Mouse (Mus musculus) MEL (cell line): ENCODE results near the gene Rab21. TPM values are rescaled to one million over a fixed set of nuclear protein-coding genes. Genes with fewer than 3 reads are reported as not detected.

Experiments
- DNase-seq: peaks from one replicate; pipeline ENCODE4 v3.0.0; 2011; ENCODE audit warnings: low read depth, low spot score
- H3K27ac ChIP-seq: 2 replicates; pipeline ENCODE4 v1.5.1; 2012; ENCODE audit warnings: low read depth, mild to moderate bottlenecking, control low read depth, low read length, moderate library complexity; ENCODE audit not compliant: control insufficient read depth
- H3K27me3 ChIP-seq, 2 experiments: fragments of 150-350 bp in 1 of 2; sonication (generic) in 1 of 2; 2 replicates each; pipeline ENCODE4 v1.6.1; 2012; ENCODE audit warnings: low read length in 2 of 2, mild to moderate bottlenecking in 2 of 2, improper control_type of control experiment in 1 of 2, moderate library complexity in 1 of 2; ENCODE audit not compliant: insufficient read depth in 2 of 2, control insufficient read depth in 1 of 2
- H3K36me3 ChIP-seq, 2 experiments: 2 replicates each; pipeline ENCODE4 v1.6.1; 2012 to 2014; ENCODE audit warnings: low read length in 2 of 2, improper control_type of control experiment in 1 of 2, inconsistent platforms in 1 of 2, mild to moderate bottlenecking in 1 of 2; ENCODE audit not compliant: insufficient read depth in 2 of 2, control insufficient read depth in 1 of 2
- H3K4me1 ChIP-seq, 2 experiments: fragments of 150-350 bp in 1 of 2; sonication (generic) in 1 of 2; 2 replicates each; pipeline ENCODE4 v1.6.1; 2012; ENCODE audit warnings: low read length in 2 of 2, improper control_type of control experiment in 1 of 2, mild to moderate bottlenecking in 1 of 2; ENCODE audit not compliant: insufficient read depth in 2 of 2, control insufficient read depth in 1 of 2
- H3K4me3 ChIP-seq, 2 experiments: fragments of 150-350 bp in 1 of 2; sonication (generic) in 1 of 2; 2 replicates each; pipeline ENCODE4 v1.5.1; 2012; ENCODE audit warnings: low read depth in 2 of 2, low read length in 2 of 2, mild to moderate bottlenecking in 2 of 2, moderate library complexity in 2 of 2, control low read depth in 1 of 2, improper control_type of control experiment in 1 of 2; ENCODE audit not compliant: control insufficient read depth in 1 of 2, insufficient read depth in 1 of 2
- H3K79me2 ChIP-seq: 2 replicates; pipeline ENCODE4 v1.6.1; 2012; ENCODE audit warnings: mild to moderate bottlenecking, low read length, moderate library complexity; ENCODE audit not compliant: control insufficient read depth, poor library complexity, insufficient read depth
- H3K9ac ChIP-seq: 2 replicates; pipeline ENCODE4 v1.6.1; 2012; ENCODE audit warnings: low read depth, mild to moderate bottlenecking, control low read depth, low read length, moderate library complexity; ENCODE audit not compliant: control insufficient read depth, poor library complexity, severe bottlenecking
- H3K9me3 ChIP-seq: fragments of 150-350 bp; sonication (generic); replicated peaks from 2 replicates; pipeline ENCODE4 v1.6.1; 2012; ENCODE audit warnings: mild to moderate bottlenecking, low read length, improper control_type of control experiment, moderate library complexity; ENCODE audit not compliant: insufficient read depth
- BHLHE40 ChIP-seq: IDR thresholded peaks from 2 replicates; pipeline ENCODE4 v1.6.1; 2012; ENCODE audit warnings: low read depth, mild to moderate bottlenecking, inconsistent platforms, low read length, improper control_type of control experiment, borderline replicate concordance
- E2F4 ChIP-seq: IDR thresholded peaks from 2 replicates; pipeline ENCODE4 v1.6.1; 2011; ENCODE audit warnings: low read depth, low read length, improper control_type of control experiment, borderline replicate concordance
- EP300 ChIP-seq, 2 experiments: IDR thresholded peaks; 2 replicates each; pipeline ENCODE4 v1.6.1; 2011; ENCODE audit warnings: improper control_type of control experiment in 2 of 2, low read length in 2 of 2, low read depth in 1 of 2, mild to moderate bottlenecking in 1 of 2
- ETS1 ChIP-seq: IDR thresholded peaks from 2 replicates; pipeline ENCODE4 v1.6.1; 2012; ENCODE audit warnings: low read depth, mild to moderate bottlenecking, inconsistent platforms, low read length, improper control_type of control experiment, moderate library complexity
- GABPA ChIP-seq: IDR thresholded peaks from 2 replicates; pipeline ENCODE4 v1.6.1; 2012; ENCODE audit warnings: low read depth, mild to moderate bottlenecking, inconsistent platforms, low read length, improper control_type of control experiment, moderate library complexity
- GATA1 ChIP-seq: IDR thresholded peaks from 2 replicates; pipeline ENCODE4 v1.6.1; 2011; ENCODE audit warnings: low read depth, low read length, improper control_type of control experiment
- MAX ChIP-seq: IDR thresholded peaks from 2 replicates; pipeline ENCODE4 v1.6.1; 2011; ENCODE audit warnings: low read length, improper control_type of control experiment
- MAZ ChIP-seq: IDR thresholded peaks from 2 replicates; pipeline ENCODE4 v1.6.1; 2012; ENCODE audit warnings: low read depth, mild to moderate bottlenecking, inconsistent platforms, low read length, improper control_type of control experiment
- MXI1 ChIP-seq: IDR thresholded peaks from 2 replicates; pipeline ENCODE4 v1.6.1; 2011; ENCODE audit warnings: mild to moderate bottlenecking, low read depth, low read length, improper control_type of control experiment
- MYC ChIP-seq: IDR thresholded peaks from 2 replicates; pipeline ENCODE4 v1.6.1; 2011; ENCODE audit warnings: low read depth, mild to moderate bottlenecking, low read length, improper control_type of control experiment, moderate library complexity
- NRF1 ChIP-seq: IDR thresholded peaks from 2 replicates; pipeline ENCODE4 v1.6.1; 2014; ENCODE audit warnings: low read depth, mild to moderate bottlenecking, inconsistent platforms, low read length, improper control_type of control experiment, moderate library complexity; ENCODE audit not compliant: poor library complexity, insufficient read depth, severe bottlenecking
- POLR2A ChIP-seq, 2 experiments: IDR thresholded peaks; 2 replicates each; pipeline ENCODE4 v1.6.1; 2011 to 2012; ENCODE audit warnings: low read length in 2 of 2, mild to moderate bottlenecking in 2 of 2, control low read depth in 1 of 2, improper control_type of control experiment in 1 of 2, low read depth in 1 of 2, moderate library complexity in 1 of 2; ENCODE audit not compliant: control insufficient read depth in 1 of 2, insufficient read depth in 1 of 2, poor library complexity in 1 of 2
- POLR2AphosphoS5 ChIP-seq: IDR thresholded peaks from 2 replicates; pipeline ENCODE4 v1.6.1; 2012; ENCODE audit warnings: low read depth, borderline replicate concordance, mild to moderate bottlenecking, inconsistent platforms, low read length, moderate library complexity, mixed read lengths
- SIN3A ChIP-seq: IDR thresholded peaks from 2 replicates; pipeline ENCODE4 v1.6.1; 2012; ENCODE audit warnings: low read length, improper control_type of control experiment, inconsistent platforms
- UBTF ChIP-seq: IDR thresholded peaks from 2 replicates; pipeline ENCODE4 v1.6.1; 2012; ENCODE audit warnings: low read depth, mild to moderate bottlenecking, inconsistent platforms, low read length, improper control_type of control experiment, moderate library complexity, borderline replicate concordance; ENCODE audit not compliant: insufficient read depth
- USF1 ChIP-seq: IDR thresholded peaks from 2 replicates; pipeline ENCODE4 v1.6.1; 2014; ENCODE audit warnings: low read depth, mild to moderate bottlenecking, inconsistent platforms, low read length, improper control_type of control experiment, moderate library complexity
- USF2 ChIP-seq, 2 experiments: IDR thresholded peaks; 2 replicates each; pipeline ENCODE4 v1.6.1; 2011 to 2012; ENCODE audit warnings: improper control_type of control experiment in 2 of 2, low read length in 2 of 2, borderline replicate concordance in 1 of 2, inconsistent platforms in 1 of 2, low read depth in 1 of 2, mild to moderate bottlenecking in 1 of 2; ENCODE audit not compliant: insufficient read depth in 1 of 2
- polyA plus RNA-seq, 2 experiments: library from polyadenylated mRNA; stranded (reverse) in 1 of 2; unstranded in 1 of 2; fragments of >175 nt in 1 of 2; fragments of >200 nt in 1 of 2; gene quantifications; 2 replicates each; pipeline versions ENCODE4 v1.2.1 to v1.2.4; 2012; ENCODE audit warnings: low replicate concordance in 2 of 2, low read depth in 1 of 2; ENCODE audit not compliant: insufficient read length in 2 of 2, insufficient read depth in 1 of 2, missing spikeins in 1 of 2
- total RNA-seq: library from RNA; depleted of rRNA; stranded (reverse); fragments of 300-350 nt; gene quantifications from 2 replicates; pipeline ENCODE4 v1.2.3, GENCODE M21; 2012

Gene Rab21
- total and polyA plus RNA-seq, 3 experiments = 12.9 to 31.5 (median 20.9) TPM

GRCm38 (mm10) chr10:115251088-115251934 lies 64.1 kb downstream of the Rab21 start, which contains the start of gene Tbc1d15 (continued):
- TF ChIP-seq UBTF (0 out of 2 replicates have a peak, but pooled peaks have one; percentile 67), MXI1 (peak; percentile 95), BHLHE40 (peak; percentile 99), POLR2AphosphoS5 (no peak), E2F4 (peak; percentile 84; the same call in 1 of the 2 replicates), USF1 (peak; percentile 95), MAZ (no peak)
- TF ChIP-seq, all 39 proteins: peak for 16

GRCm38 (mm10) chr10:115250235-115251087 lies 64.9 kb downstream of the Rab21 start:
- peak; percentile 73 for DNase-seq
- peaks cover 6 to 16% of the 10 kb centered on the region in 2 experiments for H3K4me1 ChIP-seq
- peak overlapping the region; percentile 81 for H3K9ac ChIP-seq
- no peaks in the 10 kb centered on the region for H3K9me3 ChIP-seq
- H3K27ac ChIP-seq = peak overlapping the region; percentile 59
- no peaks in the 10 kb centered on the region for H3K27me3 ChIP-seq
- TF ChIP-seq NRF1 (no peak), MAX (no peak; the same call in 1 of the 2 replicates), MXI1 (peak; percentile 62), BHLHE40 (peak; percentile 36; the same call in 1 of the 2 replicates), EP300 (IDR thresholded peaks at IDR 0.05; ENCODE audit: low read depth in 1 of 2, low read length in 2 of 2) (peak in 1 of 2 experiments; percentile 16; a peak in 1 of 4 replicates), MYC (no peak), USF2 (IDR thresholded peaks at IDR 0.05; ENCODE audit: borderline replicate concordance in 1 of 2, insufficient read depth in 1 of 2, low read depth in 1 of 2, low read length in 2 of 2) (no peak), ETS1 (peak; percentile 80), GATA1 (peak; percentile 22; the same call in 1 of the 2 replicates), SIN3A (peak; percentile 63), POLR2A (IDR thresholded peaks at IDR 0.05; ENCODE audit: control insufficient read depth in 1 of 2, insufficient read depth in 1 of 2, low read depth in 1 of 2, low read length in 2 of 2, poor library complexity in 1 of 2) (0 out of 4 replicates have a peak, but pooled peaks of 1 of the 2 experiments have one; percentile 11), GABPA (no peak), POLR2AphosphoS5 (no peak)
- peak overlapping the region; percentile 70 to 86 for H3K4me3 ChIP-seq
- peaks cover 50% of the 10 kb centered on the region for H3K79me2 ChIP-seq
- H3K36me3 ChIP-seq = peaks cover 0 to 22% of the 10 kb centered on the region in 2 experiments; a peak in 2 of 4 replicates
